Mouse (Mus musculus): ENCODE data around the gene Zbtb6. TPM values are rescaled to one million over a fixed set of nuclear protein-coding genes. Genes with fewer than 3 reads are reported as not detected.

Gene Zbtb6
- polyA plus RNA-seq, 1 experiment, result 2.4 TPM

Other genes with a start within 250 kb of the Zbtb6 start
- gene Olfr366, start 231.6 kb downstream of the Zbtb6 start, polyA plus RNA-seq (2012; rRNA removed), result not detected in 2 replicates
- not detected in 2 replicates for gene Olfr368, start 116.7 kb downstream of the Zbtb6 start, polyA plus RNA-seq (2012; rRNA removed)
- gene Pdcl, start 83.8 kb downstream of the Zbtb6 start, polyA plus RNA-seq (2012; rRNA removed), result 11.9 and 12.8 TPM in 2 replicates
- gene Rc3h2, start 20.3 kb downstream of the Zbtb6 start, polyA plus RNA-seq (2012; rRNA removed), result 9.4 and 9.9 TPM in 2 replicates
- gene Zbtb26, start within 50 bp of the Zbtb6 start, polyA plus RNA-seq (2012; rRNA removed), result 4.0 and 4.6 TPM in 2 replicates
- gene Rabgap1, start 108 bp upstream of the Zbtb6 start, polyA plus RNA-seq (2012; rRNA removed), result 15.4 and 15.6 TPM in 2 replicates
- gene Gpr21, start 73.2 kb upstream of the Zbtb6 start, polyA plus RNA-seq (2012; rRNA removed), result 0.27 and 0.32 TPM in 2 replicates

Data from gonadal fat pad, adult 2 months (tissue).